Mouse (Mus musculus) adrenal gland, adult 18-20 months (tissue): Measurements from ENCODE around the gene Rnf123. TPM values are rescaled to one million over a fixed set of nuclear protein-coding genes. Genes with fewer than 3 reads are reported as not detected.

Source experiments
- DNase-seq, 2 experiments: peaks; one replicate each; pipeline ENCODE4 v3.0.0; 2021 to 2022; ENCODE audit warnings: low spot score in 2 of 2
- total RNA-seq, 2 experiments: library from RNA; stranded (reverse); gene quantifications; 1 replicate in 1 of 2; 2 replicates in 1 of 2; pipeline ENCODE4 v1.2.3; 2021

The Rnf123 gene
- total RNA-seq, 2 experiments from 2014 or later = 54.0 to 63.2 TPM

DNA sequence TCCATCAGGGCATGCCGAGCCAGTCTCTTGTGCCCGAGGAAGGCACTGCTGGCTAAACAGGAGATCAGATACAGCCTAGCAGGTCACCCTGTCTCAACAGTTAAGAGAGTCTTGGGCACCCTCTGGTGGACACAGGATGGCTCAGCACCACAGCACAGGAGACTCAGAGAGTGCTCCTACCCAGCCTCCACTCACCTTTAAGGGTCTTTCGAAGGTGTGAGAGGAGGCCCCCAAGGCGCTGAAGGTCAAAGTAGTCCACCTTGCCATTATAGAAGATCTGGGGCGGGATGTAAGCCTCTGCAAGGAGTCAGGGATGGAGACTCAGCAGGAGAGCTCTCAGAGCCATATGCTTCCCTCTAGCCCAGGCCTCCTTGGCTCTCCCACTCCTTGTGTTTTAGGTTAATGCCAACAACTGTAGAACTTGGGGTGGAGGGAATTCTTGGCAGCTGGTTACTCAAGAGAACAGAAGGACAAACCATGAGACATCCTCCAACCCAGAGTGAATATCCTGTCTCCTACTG lies 17.6 kb downstream of the Rnf123 start:
- peak; percentile 57 to 58 for DNase-seq

DNA sequence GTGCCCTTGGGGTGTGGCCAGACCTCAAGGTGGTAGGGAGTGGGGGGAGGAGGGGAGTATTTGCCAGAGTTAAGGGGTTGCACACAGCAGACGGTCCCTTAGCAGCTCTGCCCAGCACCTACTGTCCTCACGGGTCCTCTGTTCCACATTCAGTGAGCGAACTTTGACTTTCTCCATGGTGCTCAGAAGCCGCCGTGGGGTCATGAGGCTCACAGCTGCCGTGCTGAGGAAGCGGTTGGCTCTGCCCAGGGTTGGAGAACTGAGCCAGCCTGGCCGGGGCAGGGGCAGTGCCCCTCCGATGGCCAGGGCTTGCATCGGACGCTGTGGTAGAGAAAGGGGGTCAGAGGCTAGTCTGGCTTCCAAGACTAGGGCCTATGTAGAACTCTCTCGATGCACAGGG lies 19.8 kb downstream of the Rnf123 start:
- DNase-seq = no peak

DNA sequence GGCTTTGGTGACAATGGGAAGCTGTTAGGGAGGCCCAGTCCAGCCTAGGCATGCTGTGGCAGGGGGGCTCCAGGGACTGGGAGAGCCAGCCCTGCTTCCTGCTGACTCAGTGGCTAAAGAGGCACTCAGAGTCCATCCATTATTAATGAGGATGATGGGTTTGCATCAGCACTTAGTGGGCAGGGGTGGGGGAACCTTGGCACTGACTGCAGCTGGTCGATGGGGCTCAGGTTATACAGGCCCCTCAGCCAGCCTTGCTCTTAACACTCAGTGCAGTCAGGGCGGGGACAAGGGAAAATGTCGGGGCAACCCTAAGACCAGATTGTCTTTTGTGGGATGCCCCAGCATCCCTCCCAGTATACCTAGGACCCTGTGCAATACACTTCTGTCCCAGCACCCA lies 21.0 kb downstream of the Rnf123 start:
- DNase-seq = no peak

DNA sequence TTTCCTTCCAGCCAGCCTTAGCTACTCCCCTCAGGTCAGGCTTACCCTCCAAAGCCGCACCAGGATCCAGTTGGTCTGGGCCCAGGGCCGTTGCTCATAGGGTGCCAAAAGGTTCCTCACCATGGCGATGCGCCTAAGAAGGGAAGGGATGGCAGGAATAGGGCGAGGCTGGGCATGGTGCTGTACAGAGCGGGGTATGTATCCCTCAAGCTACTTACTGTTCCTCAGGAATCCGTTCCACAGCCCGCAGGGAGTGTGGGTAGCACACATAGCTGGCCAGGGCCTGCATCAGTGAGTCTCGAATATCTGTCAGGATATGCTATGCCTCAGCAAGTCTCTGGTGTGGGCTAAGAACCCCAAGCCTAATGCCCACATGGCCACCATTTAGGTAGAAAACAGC lies 24.9 kb downstream of the Rnf123 start:
- no peak for DNase-seq

DNA sequence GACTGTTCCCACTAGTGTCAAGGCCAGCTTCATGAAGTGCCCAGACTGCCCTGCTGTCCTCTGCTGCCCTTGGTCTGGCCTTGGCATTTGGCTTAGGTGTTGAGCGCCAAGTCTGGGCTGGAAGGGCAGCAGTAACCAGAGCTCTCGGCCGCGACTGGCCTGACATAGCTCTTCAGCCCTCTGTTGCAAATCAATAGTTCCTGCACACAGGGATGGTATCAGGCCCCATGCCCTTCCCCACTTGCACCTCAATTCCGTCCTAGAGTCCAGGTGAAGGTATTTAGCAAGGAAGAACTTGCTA lies 25.9 kb downstream of the Rnf123 start:
- DNase-seq = peak; percentile 51 to 55

DNA sequence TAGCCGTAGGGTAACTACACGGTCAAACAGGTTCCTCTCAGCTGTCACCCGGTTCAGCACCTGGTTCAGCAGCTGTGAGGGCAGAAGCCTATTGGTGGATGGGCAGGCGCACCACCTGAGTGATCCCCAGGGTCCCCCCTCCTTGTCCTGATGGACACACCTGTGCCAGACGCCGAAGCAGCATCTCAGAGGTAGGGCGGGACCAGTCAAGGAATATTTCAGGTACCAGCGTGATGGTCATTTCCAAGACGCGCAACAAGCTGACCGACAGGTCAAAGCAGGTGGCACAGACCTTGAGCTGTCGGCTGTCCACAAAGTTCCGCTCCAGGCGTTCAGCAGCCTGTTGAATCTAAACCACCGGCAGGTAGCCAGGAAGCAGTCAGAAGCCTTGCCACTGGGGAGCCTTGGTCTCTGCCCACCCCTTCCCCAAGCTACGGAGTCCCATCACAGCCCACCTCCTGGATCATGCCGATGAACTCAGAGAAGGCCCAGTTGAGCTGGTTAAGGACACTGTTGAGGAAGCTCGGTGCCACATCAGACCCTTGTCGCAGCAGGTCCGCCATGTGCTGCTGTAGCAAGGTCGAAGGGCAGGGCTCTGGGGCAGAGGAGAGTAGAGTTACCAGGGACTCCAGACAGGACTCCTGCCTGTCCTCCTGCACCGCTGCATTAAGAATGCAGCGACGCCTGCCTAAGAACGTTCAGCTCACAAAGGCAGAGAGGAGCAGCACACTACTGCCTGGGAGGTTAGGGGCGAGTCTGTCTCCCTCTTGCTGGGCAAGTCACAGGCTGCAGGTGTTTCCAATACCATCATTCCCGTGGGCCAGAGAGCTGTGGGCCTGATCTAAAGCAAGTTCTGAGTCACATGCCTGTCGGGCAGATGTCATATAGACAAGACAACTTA lies 26.5 kb downstream of the Rnf123 start:
- no peak for DNase-seq

DNA sequence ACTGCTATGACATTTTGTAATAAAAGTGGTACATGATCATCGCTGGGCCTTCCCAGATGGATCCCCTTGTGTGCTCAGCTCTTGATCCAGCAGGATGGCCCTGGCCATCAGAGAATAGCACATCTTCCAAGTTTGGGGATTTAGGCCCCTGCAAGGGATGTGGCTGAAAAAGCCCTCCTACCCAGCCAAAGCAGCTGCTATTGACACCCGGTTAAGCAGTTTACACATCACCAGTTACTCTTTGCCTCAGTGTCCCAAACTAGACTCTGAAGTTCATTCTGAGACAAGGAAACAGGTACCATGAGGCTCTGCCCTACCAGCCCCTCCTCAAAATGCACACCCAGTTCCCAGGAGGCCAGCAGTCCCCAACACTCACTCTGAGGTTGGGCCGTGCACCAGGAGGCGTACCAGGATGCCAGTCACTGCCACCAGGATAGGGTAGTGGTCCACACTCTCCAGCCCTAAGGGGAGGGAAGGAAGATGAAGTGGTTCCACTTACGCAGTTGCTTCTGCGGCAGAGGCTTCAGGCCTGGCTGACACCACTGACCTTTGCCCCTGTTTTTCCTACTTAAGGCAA lies 27.4 kb downstream of the Rnf123 start:
- DNase-seq = no peak

DNA sequence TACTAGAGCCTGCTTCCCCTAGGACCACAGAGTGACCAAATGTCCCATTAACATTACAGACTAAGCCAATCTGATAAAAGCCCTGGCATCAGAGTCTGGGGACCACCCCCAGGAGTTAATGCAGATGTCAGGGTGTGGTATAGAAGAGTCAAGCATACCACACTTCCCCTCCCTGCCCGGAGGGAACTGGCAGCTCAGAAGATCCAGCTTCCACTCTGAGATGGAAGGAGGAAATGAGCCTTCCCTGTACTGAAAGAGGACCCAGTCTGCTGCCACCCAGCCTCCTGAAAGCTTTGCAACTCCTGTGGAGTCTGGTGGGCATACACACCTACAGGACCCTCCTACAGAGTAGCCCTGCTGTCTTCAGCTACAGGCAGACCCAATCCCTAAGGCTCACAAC lies 28.1 kb downstream of the Rnf123 start:
- no peak for DNase-seq

DNA sequence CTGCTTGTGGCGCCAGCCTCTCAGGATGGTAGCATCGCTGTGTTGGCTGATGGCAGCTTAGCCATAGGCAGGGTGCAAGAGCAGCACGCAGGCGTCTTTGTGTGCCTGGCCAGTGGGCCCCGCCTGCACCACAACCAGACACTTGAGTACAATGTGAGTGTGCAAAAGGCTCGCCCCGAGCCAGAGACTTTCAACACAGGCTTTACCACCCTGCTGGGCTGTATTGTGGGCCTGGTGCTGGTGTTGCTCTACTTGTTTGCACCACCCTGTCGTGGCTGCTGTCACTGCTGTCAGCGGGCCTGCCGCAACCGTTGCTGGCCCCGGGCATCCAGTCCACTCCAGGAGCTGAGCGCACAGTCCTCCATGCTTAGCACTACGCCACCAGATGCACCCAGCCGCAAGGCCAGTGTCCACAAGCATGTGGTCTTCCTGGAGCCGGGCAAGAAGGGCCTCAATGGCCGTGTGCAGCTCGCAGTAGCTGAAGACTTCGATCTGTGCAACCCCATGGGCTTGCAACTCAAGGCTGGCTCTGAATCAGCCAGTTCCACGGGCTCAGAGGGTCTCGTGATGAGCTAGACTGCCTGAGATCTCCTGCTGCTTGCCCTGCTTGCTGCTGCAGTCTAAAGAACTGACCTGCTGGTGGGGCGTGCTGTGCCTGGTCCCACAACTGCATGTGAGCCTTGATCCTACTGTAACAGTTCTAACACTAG lies 28.7 kb downstream of the Rnf123 start:
- DNase-seq = peak in 1 of 2 experiments; percentile 17

DNA sequence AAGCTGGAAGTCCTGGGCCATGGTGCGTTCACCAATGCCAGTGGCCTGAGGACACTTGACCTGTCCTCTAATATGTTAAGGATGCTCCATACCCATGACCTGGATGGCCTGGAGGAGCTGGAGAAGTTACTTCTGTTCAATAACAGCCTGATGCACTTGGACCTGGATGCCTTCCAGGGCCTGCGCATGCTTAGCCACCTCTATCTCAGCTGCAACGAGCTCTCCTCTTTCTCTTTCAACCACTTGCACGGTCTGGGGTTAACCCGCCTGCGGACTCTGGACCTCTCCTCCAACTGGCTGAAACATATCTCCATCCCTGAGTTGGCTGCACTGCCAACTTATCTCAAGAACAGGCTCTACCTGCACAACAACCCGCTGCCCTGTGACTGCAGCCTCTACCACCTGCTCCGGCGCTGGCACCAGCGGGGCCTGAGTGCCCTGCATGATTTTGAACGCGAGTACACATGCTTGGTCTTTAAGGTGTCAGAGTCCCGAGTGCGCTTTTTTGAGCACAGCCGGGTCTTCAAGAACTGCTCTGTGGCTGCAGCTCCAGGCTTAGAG lies 29.4 kb downstream of the Rnf123 start:
- peak in 1 of 2 experiments; percentile 21 for DNase-seq

DNA sequence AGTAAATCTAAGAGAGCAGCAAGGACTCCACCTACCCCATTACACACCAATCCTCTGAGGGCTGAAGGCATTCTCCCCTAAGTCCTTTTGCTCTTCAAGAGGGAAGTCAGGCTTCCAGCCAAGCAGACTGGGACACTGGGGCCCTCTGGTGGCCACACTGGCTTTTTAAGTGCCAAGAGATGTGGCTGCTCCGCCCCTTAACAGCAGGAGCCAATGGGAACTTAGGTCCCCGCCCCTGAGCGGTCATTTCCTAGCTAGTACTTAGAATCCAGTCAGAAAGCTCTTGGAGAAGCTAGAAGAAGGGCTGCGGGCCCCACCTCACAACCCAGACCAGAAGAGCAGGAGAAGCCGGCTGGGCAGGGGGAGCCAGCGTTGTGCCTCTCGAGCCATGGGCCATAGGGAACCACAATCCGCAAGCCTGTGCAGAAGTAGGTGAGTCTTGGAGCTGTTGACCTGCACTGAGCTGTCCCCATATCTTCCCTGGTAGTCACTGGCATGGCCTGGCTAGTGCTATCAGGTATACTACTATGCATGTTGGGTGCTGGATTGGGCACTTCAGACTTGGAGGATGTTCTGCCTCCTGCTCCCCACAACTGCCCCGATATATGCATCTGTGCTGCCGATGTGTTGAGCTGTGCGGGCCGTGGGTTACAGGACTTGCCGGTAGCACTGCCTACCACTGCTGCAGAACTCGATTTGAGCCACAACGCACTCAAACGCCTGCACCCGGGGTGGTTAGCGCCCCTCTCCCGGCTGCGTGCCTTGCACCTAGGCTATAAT lies 30.1 kb downstream of the Rnf123 start, which contains the start of gene Amigo3:
TSS of gene Amigo3 (plus strand) at position 275 of the 780 bp plus-strand sequence.
- peak; percentile 92 to 96 for DNase-seq

DNA sequence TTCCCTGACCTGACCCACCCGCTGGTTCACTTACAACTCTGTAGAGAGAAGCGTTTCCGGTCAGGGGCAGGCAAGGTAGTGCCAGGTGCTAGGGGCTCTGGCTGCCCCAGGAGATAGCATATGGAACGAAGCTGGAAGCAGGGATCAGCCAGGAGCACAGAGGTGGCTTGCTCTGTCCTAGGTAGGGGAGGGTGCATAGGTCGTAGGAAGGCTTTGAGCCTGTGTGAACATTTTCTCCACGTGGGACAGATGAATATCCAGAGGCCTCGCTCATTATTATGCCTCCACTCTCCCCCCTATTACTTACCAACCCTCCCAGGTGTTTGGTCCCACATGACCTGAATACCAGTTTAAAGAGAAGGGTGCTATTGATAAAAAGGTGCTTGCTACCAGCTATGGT lies 30.7 kb downstream of the Rnf123 start:
- DNase-seq = no peak

DNA sequence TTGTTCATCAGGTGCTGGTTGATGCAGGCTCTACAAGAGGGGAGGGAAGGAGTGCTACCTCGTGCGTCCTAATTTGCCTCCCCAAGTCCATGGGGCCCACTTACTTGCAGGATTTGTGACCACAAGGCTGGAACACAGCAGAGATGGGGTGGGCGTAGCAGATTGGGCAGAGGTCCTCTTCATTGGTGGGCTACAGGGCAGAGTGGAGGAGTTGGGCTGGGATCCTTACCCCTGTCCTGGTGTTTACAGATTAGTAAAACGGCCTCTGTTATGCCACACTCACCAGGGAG lies 31.3 kb downstream of the Rnf123 start:
- no peak for DNase-seq

DNA sequence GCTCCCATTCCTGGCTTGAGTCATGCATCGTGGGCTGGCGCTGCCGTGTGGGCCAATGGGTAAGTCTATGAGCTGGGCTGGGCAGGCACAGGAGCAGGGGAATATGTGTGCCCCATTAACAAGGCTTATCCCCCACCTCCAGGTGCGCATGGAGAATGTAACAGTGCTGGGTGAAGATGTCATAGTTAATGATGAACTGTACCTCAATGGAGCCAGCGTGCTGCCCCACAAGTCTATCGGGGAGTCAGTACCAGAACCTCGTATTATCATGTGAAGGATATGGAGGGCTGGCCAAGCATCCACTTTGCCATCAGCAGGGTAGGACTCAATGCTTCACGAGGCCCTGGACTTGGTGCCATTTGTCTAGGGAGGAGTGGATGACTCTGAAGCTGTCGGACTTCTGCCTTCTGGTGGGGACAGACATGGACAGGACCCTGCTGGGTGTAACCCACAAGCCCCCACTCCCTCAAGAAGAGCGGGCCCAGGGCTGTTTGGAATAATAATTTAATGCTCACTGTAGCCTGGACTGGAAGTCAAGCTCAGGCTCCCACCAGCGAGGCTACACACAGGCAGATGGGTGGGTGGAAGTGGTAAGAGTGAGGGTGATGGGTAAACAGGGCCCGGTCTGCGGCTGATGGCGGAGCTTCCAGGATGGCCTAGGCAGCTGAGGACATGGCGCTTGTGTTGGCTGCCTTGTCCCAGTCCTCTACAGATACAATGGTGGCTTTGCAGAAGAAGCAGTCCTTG lies 31.8 kb downstream of the Rnf123 start:
- no peak for DNase-seq

DNA sequence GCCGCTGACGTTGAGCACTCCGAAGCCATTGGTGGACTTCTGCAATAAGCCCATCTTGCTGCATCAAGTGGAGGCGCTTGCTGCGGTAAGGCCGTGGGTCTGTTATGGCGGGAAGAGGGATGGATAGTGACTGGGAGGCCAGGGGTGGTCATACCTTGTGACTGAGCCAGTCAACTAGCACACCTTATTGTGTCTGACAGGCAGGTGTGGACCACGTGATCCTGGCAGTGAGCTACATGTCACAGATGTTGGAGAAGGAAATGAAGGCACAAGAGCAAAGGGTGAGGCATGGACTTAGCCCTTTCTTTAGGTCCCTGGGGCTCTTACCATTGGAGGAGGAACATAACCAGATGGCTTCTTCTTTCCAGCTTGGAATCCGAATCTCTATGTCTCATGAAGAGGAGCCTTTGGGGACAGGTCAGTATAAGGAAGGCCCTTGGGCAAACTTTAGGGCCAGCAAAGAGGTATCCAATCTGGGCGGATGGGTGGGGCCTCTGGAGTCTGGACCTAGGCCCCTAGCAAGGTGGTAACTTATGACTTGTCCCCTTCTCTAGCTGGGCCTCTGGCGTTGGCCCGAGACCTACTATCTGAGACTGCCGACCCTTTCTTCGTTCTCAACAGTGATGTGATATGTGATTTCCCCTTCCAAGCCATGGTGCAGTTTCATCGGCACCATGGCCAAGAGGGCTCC lies 33.4 kb downstream of the Rnf123 start:
- DNase-seq = peak in 1 of 2 experiments; percentile 22

DNA sequence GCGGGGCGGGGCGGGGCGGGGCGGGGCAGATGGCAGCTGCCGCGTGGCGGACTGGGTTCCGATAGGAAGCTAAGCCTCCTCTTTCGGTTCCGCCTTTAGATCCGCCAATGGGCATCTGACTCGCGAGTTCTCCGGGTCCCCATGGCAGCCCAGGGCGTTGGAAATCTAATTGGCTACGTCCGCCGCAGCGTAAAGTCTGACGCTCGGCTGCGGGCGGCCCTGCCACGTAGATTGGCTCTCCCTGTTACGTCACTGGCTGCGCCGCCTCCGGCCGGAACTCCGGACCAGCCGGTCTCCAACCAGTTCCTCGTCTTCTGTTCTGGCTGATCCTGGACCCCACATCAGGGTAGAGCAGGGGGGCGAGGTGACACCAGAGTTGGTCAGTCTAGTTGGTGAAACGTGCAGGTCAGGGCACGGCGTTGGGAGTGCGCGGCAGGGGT lies 34.1 kb downstream of the Rnf123 start, which contains the start of gene Gmppb:
TSS of gene Gmppb (plus strand) at position 227 of the 440 bp plus-strand sequence.
- peak; percentile 87 to 91 for DNase-seq

DNA sequence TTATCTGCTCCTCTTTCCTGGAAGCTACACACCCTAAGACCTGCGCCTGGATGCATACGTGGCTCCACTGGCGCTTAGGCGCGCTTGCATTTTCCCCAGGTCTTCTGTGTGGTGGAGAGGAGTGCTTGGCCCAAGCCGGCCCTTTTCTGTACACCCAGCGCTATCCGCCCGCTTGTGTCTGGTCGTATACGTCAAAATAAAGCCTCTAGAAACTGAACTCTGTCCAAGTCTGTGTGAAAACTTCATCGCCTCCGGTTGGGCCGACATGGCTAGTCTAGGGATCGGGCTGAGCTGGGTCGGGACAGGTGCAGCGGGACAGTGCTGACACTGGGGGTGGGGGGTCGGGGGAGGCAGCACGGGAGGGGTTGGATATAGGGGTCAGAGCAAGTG lies 34.6 kb downstream of the Rnf123 start:
- DNase-seq = no peak

DNA sequence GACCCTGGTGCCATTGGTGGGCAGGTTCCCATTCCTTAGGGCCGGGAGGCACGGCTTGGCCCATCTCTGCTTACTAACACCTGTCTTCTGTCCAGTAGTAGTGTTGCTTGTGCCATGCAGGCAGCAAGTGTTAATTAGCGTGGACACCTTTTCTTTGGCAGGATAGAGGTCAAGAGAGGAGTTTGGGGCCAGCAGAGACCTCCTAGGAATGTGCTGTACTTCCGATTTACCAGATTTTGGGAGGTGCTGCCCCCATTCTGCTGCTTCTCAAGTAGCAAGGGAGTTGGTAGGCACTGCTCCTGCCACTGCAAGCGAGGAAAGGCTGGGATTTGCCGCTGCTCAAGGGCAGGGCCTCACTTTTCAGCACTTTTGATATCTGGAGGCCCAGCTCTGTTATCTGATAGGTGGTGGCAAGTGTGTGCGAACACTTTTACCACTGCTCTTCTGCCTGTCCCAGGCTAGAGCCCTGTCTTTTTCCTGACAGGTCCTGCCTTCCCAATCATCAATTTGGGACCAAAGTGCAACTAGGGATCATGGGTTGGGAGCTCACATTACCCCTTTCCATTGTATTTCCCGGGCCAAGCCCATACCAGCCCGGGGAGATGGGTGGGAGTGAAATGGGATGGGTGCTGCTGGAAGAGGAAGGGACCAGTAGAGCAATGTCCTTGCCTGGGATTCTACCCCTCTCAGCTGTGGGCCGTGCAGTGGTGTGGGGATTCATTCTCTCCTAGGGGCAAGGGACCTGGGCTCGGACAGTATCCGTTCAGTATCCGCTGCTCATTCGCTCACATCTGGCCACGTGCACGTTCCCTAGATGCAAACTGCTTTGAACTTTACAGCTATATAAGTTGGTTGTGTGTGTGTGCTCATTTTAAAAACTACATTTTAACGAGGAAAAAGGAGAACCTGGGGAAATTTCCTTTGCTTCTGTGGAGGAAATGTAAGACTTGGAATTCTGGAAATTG lies 35.3 kb downstream of the Rnf123 start:
- peak in 1 of 2 experiments; percentile 22 for DNase-seq
